Mouse (Mus musculus): Measurements from ENCODE around the gene Cxcr3.

DNA sequence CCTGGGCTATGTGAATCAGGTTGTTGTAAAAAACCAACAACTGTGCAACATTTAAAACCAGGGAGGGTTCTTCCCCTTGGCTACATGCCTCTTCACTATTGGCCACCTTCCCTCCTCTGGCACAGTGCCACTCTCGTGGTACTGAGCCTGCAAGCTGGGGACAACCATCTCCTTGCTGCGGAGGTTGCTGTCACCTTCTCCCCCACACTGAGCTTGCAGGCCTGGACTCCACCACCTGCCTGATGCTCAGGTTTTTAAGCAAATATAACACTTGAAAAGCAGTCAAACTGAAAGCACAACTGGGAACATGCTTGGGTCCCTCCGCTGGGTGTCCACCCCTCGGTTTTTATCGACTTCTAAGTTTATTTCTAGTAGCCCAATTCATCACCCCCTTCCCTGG lies 20.4 kb upstream of the Cxcr3 start:
- TF ChIP-seq GATA1 (IDR thresholded peaks at IDR 0.05; ENCODE audit: borderline replicate concordance, low read length) (no peak), FLI1 (IDR thresholded peaks at IDR 0.05; ENCODE audit: low read length) (no peak)

All from megakaryocyte, embryonic 14.5 days (primary cell).